Mouse (Mus musculus): ENCODE data around the gene Tyr.
"Not testable (repeated sequence)": the region's sequence is repeated elsewhere in the genome, so short reads cannot be mapped to it uniquely, and the experiment has no call there.

Tyr gene

GRCm38 (mm10) chr7:87493412-87493811, at the start of gene Tyr:
TSS of gene Tyr (minus strand) at chr7:87493512.
- DNase-seq (ENCODE audit: extremely low read depth, low read depth): no peak

DNA sequence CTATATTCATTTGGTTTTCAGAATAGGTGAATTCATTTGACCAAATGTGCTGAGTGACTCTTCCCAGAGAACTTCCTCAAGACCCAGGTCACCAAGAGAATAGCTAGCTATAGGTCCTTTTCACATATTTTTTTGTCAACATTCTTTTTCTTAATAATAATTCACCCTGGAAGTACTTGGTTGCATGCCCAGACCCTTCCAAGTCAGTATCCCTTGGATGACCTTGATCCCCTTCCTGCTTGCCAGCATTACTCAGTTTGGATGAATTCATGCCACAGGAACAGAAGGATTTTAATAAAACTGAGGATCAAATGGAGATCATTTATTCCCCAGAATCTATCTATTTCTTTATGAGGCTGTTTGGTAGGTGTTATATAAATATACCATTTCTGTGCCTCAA, 45.7 kb upstream of the Tyr start:
- DNase-seq (ENCODE audit: extremely low read depth, low read depth): no peak

DNA sequence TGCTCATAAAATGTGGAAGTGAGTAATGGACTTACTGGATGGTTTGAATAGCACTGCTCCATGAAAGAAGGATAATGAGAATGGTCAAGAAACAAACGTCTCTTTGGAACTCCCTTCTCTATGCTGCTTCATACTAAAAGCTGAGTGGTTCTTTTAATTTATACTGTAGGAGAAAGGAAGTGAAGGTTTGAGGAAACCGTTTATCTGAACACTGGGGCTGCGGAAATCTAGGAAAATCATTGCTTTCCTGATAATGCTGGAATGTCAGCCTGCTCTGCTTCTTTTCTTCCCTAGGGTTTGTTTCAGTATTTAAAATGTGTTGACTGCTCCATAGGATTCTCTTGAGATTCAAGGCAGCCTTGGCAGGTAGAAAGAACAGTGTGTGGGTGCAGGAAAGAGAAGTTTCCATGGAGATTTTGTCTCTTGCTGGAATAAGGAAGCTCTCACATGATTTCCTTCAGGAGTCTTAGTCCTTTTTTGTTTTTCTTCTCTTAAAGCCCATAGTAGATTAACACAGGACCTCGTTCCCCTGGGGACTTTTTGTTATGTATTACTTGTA, 891 bp upstream of the Tyr start:
- DNase-seq (ENCODE audit: extremely low read depth, low read depth): no peak

GRCm38 (mm10) chr7:87488024-87488423, 5.3 kb downstream of the Tyr start:
- no peak for DNase-seq (ENCODE audit: extremely low read depth, low read depth)

DNA sequence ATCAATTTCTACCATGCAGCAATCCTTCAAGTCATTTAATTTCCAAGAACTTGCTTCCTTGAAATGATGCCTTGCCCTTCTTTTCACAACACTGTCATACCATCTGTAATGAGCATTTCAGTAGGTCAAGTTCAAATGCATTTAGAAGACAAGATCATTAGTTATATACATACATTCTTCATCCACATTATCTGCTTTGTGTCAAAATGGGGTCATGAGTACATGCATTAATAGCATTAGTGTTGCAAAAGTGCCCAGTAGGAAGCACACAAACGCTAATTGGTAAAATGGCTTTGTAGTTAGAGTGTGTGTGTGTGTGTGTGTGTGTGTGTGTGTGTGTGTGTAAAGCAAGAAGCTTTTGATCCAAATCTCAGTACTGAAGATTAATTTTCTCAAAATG, 80.0 kb downstream of the Tyr start:
- no peak for DNase-seq (ENCODE audit: extremely low read depth, low read depth)

- not testable (repeated sequence) for DNase-seq (ENCODE audit: extremely low read depth, low read depth)
These were observed 81.9 kb downstream of the Tyr start for GRCm38 (mm10) chr7:87411373-87411772.

GRCm38 (mm10) chr7:87397023-87397422, 96.3 kb downstream of the Tyr start:
- no peak for DNase-seq (ENCODE audit: extremely low read depth, low read depth)

- DNase-seq (ENCODE audit: extremely low read depth, low read depth): no peak
These were observed 118.4 kb downstream of the Tyr start for GRCm38 (mm10) chr7:87374935-87375334.
